8 mouse cellular contexts compared by ENCODE assay signal in the genomic region with DNA sequence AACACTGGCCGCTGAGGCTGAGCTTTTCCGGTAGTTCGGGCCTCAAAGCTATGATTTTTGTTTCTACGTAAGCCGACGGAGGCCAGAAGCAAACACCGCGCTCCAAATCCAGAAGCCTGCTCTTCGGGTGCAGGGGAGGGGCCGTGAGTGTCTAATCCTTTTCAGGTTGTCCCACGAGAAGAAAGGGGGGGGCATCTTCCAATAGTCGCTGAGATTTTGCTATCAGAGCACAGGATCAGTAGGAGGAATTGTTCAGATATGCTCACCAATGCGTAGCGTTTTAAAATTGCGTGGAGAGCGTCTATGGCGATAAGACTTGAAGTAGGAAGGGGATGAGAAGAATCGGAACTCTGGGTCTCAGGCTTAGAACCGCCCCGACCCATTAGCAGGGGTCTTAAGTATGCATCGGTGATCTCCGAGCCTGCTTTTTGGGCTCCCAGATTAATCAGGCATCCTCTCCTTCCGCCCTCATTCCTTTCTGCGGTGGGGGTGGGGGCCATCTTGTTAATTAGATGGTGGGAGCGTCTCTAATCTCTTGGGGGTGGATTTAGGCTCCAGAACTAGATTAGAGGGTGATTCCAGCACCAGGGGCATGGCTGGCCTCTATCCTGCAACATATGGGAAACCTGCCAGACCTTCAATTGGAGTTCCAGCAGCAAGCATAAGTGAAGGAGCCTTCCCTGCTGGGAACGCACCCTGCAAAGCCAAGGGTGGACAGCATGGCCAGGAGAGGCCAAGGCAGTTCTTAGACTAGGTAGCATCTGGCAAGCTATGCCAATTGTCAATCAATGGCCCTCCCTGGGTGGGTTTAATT. TPM values are rescaled to one million over a fixed set of nuclear protein-coding genes. Genes with fewer than 3 reads are reported as not detected.
A peak's percentile ranks its signal among the peaks of the same experiment; 100 is the strongest.
DNase-seq lines count a peak whose midpoint lies in the region; ATAC-seq and TF ChIP-seq lines count a peak whose summit lies in the region.

No protein-coding gene starts in this region.

- no peak for TF ChIP-seq CTCF in midbrain, postnatal 0 days (IDR thresholded peaks at IDR 0.05)

- H3K9ac ChIP-seq in liver, embryonic 11.5 days (ENCODE audit: low read depth, low read length): no peak overlapping the region
- H3K9ac ChIP-seq in embryonic facial prominence, embryonic 11.5 days (replicated peaks; ENCODE audit: low read length): peak overlapping the region; percentile 47
- H3K9ac ChIP-seq in intestine, embryonic 16.5 days (ENCODE audit: low read depth, low read length): peak overlapping the region; percentile 45; the same call in 1 of the 2 replicates
- peak overlapping the region; percentile 29; the same call in 1 of the 2 replicates for H3K9ac ChIP-seq in midbrain, postnatal 0 days (replicated peaks; ENCODE audit: low read length, poor library complexity, severe bottlenecking)

- H3K4me3 ChIP-seq in liver, embryonic 11.5 days (ENCODE audit: low read depth, low read length): 0 out of 2 replicates have a peak overlapping the region, but pooled peaks have one; percentile 1
- H3K4me3 ChIP-seq in embryonic facial prominence, embryonic 11.5 days (ENCODE audit: low read depth, low read length): peak overlapping the region; percentile 27
- peak overlapping the region; percentile 20; the same call in 1 of the 2 replicates for H3K4me3 ChIP-seq in intestine, embryonic 16.5 days (ENCODE audit: low read length)
- peak overlapping the region; percentile 25 for H3K4me3 ChIP-seq in midbrain, postnatal 0 days (ENCODE audit: low read depth, low read length)

- H3K27ac ChIP-seq in liver, embryonic 11.5 days (ENCODE audit: low read depth, low read length): no peak overlapping the region
- H3K27ac ChIP-seq in embryonic facial prominence, embryonic 11.5 days (replicated peaks; ENCODE audit: low read depth, low read length): no peak overlapping the region
- no peak overlapping the region for H3K27ac ChIP-seq in intestine, embryonic 16.5 days (ENCODE audit: low read length)
- H3K27ac ChIP-seq in midbrain, postnatal 0 days (ENCODE audit: low read depth, low read length): no peak overlapping the region

- no peaks in the 10 kb centered on the region for H3K36me3 ChIP-seq in liver, embryonic 11.5 days (ENCODE audit: control insufficient read depth, insufficient read depth, low read length)
- H3K36me3 ChIP-seq in embryonic facial prominence, embryonic 11.5 days (replicated peaks; ENCODE audit: control insufficient read depth, insufficient read depth, low read depth, low read length): no peaks in the 10 kb centered on the region
- H3K36me3 ChIP-seq in intestine, embryonic 16.5 days (ENCODE audit: control insufficient read depth, insufficient read depth, low read length): no peaks in the 10 kb centered on the region
- no peaks in the 10 kb centered on the region for H3K36me3 ChIP-seq in midbrain, postnatal 0 days (ENCODE audit: insufficient read depth, low read length)

- intact Hi-C loops in gastrocnemius, postnatal 36 days (cut with DNase I): no loop called here

- peak overlapping the region; percentile 51 for H3K4me2 ChIP-seq in liver, embryonic 11.5 days
- H3K4me2 ChIP-seq in embryonic facial prominence, embryonic 11.5 days (ENCODE audit: low read depth, low read length): peak overlapping the region; percentile 57
- peak overlapping the region; percentile 42 for H3K4me2 ChIP-seq in intestine, embryonic 16.5 days (ENCODE audit: low read depth, low read length)
- peak overlapping the region; percentile 50 for H3K4me2 ChIP-seq in midbrain, postnatal 0 days (ENCODE audit: low read depth, low read length, poor library complexity, severe bottlenecking)

- no peak for ATAC-seq in liver, embryonic 11.5 days (replicated peaks; ENCODE audit: low FRiP score)
- no peak for ATAC-seq in embryonic facial prominence, embryonic 11.5 days (replicated peaks; ENCODE audit: insufficient number of reproducible peaks, low FRiP score, low TSS enrichment, low read depth)
- ATAC-seq in intestine, embryonic 16.5 days: no peak
- ATAC-seq in midbrain, postnatal 0 days (ENCODE audit: low FRiP score): no peak; the same call in 1 of the 2 replicates

- WGBS in liver, embryonic 11.5 days: 11% methylated on average over 26 of the region's 26 CpGs
- 5% methylated on average over 26 of the region's 26 CpGs for WGBS in embryonic facial prominence, embryonic 11.5 days
- 8% methylated on average over 26 of the region's 26 CpGs for WGBS in intestine, embryonic 16.5 days
- WGBS in midbrain, postnatal 0 days: 3% methylated on average over 26 of the region's 26 CpGs

- H3K4me1 ChIP-seq in liver, embryonic 11.5 days (replicated peaks; ENCODE audit: control insufficient read depth, insufficient read depth, low read length): 0 out of 2 replicates have a peak, but pooled peaks cover 5% of the 10 kb centered on the region
- H3K4me1 ChIP-seq in embryonic facial prominence, embryonic 11.5 days (ENCODE audit: control insufficient read depth, insufficient read depth, low read length): 0 out of 2 replicates have a peak, but pooled peaks cover 2% of the 10 kb centered on the region
- H3K4me1 ChIP-seq in intestine, embryonic 16.5 days (ENCODE audit: control insufficient read depth, insufficient read depth, low read length): no peaks in the 10 kb centered on the region
- 0 out of 2 replicates have a peak, but pooled peaks cover 4% of the 10 kb centered on the region for H3K4me1 ChIP-seq in midbrain, postnatal 0 days (ENCODE audit: insufficient read depth, low read length)

- peaks cover 17% of the 10 kb centered on the region for H3K27me3 ChIP-seq in liver, embryonic 11.5 days (replicated peaks; ENCODE audit: control insufficient read depth, insufficient read depth, low read length)
- H3K27me3 ChIP-seq in embryonic facial prominence, embryonic 11.5 days (ENCODE audit: control insufficient read depth, insufficient read depth, low read length): peaks cover 2% of the 10 kb centered on the region; the same call in 1 of the 2 replicates
- 0 out of 2 replicates have a peak, but pooled peaks cover 4% of the 10 kb centered on the region for H3K27me3 ChIP-seq in intestine, embryonic 16.5 days (replicated peaks; ENCODE audit: control insufficient read depth, insufficient read depth, low read length)
- H3K27me3 ChIP-seq in midbrain, postnatal 0 days (ENCODE audit: insufficient read depth, low read length): no peaks in the 10 kb centered on the region

- no peaks in the 10 kb centered on the region for H3K9me3 ChIP-seq in liver, embryonic 11.5 days (ENCODE audit: control insufficient read depth, low read length)
- no peaks in the 10 kb centered on the region for H3K9me3 ChIP-seq in embryonic facial prominence, embryonic 11.5 days (replicated peaks; ENCODE audit: control insufficient read depth, low read length)
- H3K9me3 ChIP-seq in intestine, embryonic 16.5 days (ENCODE audit: control insufficient read depth, low read length): no peaks in the 10 kb centered on the region
- H3K9me3 ChIP-seq in midbrain, postnatal 0 days (ENCODE audit: low read length): no peaks in the 10 kb centered on the region

- no peak for DNase-seq in liver, embryonic 11.5 days (ENCODE audit: low spot score)
- no peak for DNase-seq in liver
- peak; percentile 54 to 56 for DNase-seq in cerebellum, adult 18-20 months
- peak; percentile 36 for DNase-seq in embryonic facial prominence, embryonic 11.5 days (ENCODE audit: low spot score)
- DNase-seq in midbrain, postnatal 0 days (ENCODE audit: low spot score): peak; percentile 58
- no peak for DNase-seq in gastrocnemius, postnatal 36 days
- no peak for DNase-seq in right cerebral cortex, postnatal 36 days (ENCODE audit: low spot score in 2 of 2)

RNA-seq across cellular contexts. Expression of a gene that starts 9.5 kb away (rescaled TPM):
- not detected in 2 replicates for polyA plus RNA-seq in liver, embryonic 11.5 days (2014; fragmentation: Nextera tagmentation; extraction: Ambion mirVana)
- polyA plus RNA-seq in embryonic facial prominence, embryonic 11.5 days (2014; fragmentation: Nextera tagmentation; extraction: Ambion mirVana): 1.3 and 3.8 TPM in 2 replicates
- not detected in 2 replicates for polyA plus RNA-seq in intestine, embryonic 16.5 days (2015; fragmentation: Nextera tagmentation; extraction: Ambion mirVana)
- 0.99 and 4.4 TPM in 2 replicates for total RNA-seq in midbrain, postnatal 0 days (2014; rRNA removed)
- 4.8 and 6.0 TPM in 2 replicates for polyA plus RNA-seq in midbrain, postnatal 0 days (2015; fragmentation: Nextera tagmentation; extraction: Ambion mirVana)
- total RNA-seq in gastrocnemius, postnatal 36 days (2021): not detected

RNA-seq across cellular contexts. Expression of a gene that starts 30.0 kb away (rescaled TPM):
- 1.9 and 2.5 TPM in 2 replicates for polyA plus RNA-seq in liver, embryonic 11.5 days (2014; fragmentation: Nextera tagmentation; extraction: Ambion mirVana)
- 0.74 and 0.98 TPM in 2 replicates for polyA plus RNA-seq in embryonic facial prominence, embryonic 11.5 days (2014; fragmentation: Nextera tagmentation; extraction: Ambion mirVana)
- polyA plus RNA-seq in intestine, embryonic 16.5 days (2015; fragmentation: Nextera tagmentation; extraction: Ambion mirVana): 4.0 and 4.7 TPM in 2 replicates
- total RNA-seq in midbrain, postnatal 0 days (2014; rRNA removed): not detected in 2 replicates
- polyA plus RNA-seq in midbrain, postnatal 0 days (2015; fragmentation: Nextera tagmentation; extraction: Ambion mirVana): 0.45 and 0.59 TPM in 2 replicates
- total RNA-seq in gastrocnemius, postnatal 36 days (2021): under 1 TPM; 0.32 to 0.89 TPM

Comparison
In these comparisons a context has a peak if more than half of its experiments do, and no peak if none do; other contexts are left out.
1. DNase-seq: peak in cerebellum, adult 18-20 months (2 of 2), embryonic facial prominence, embryonic 11.5 days (single experiment) and midbrain, postnatal 0 days (single experiment); none in liver, embryonic 11.5 days (single experiment), liver (single experiment), gastrocnemius, postnatal 36 days (0 of 2) and right cerebral cortex, postnatal 36 days (0 of 2).
2. Peak in every context shown above with its lines, with median percentiles within 50 percentile points of each other: H3K4me2 ChIP-seq and H3K4me3 ChIP-seq.